Mouse (Mus musculus) c-Kit-positive CD71-negative TER-119-negative erythroid progenitor cells, embryonic 14.5 days (primary cell): ENCODE measurements around the gene Echdc1.

Source experiments
- DNase-seq: peaks from one replicate; pipeline ENCODE4 v3.0.0-alpha.2; 2013; ENCODE audit warnings: low read depth

Gene Echdc1

GRCm38 (mm10) chr10:29313064-29313638 lies at the start of gene Echdc1:
TSS of gene Echdc1 (plus strand) at chr10:29313166.
- DNase-seq = peak; percentile 69

- DNase-seq = no peak
Measured at GRCm38 (mm10) chr10:29281736-29282135, 31.2 kb upstream of the Echdc1 start.

GRCm38 (mm10) chr10:29285757-29286156 lies 27.2 kb upstream of the Echdc1 start:
- DNase-seq = no peak

GRCm38 (mm10) chr10:29302230-29302629 lies 10.7 kb upstream of the Echdc1 start:
- DNase-seq = no peak

- no peak for DNase-seq
Measured at GRCm38 (mm10) chr10:29311480-29312219, 1.3 kb upstream of the Echdc1 start.

GRCm38 (mm10) chr10:29313905-29314304 lies 939 bp downstream of the Echdc1 start:
- DNase-seq = no peak

GRCm38 (mm10) chr10:29324817-29325216 lies 11.9 kb downstream of the Echdc1 start:
- DNase-seq = no peak

GRCm38 (mm10) chr10:29333836-29334235 lies 20.9 kb downstream of the Echdc1 start:
- DNase-seq = no peak

- peak; percentile 70 for DNase-seq
Measured at GRCm38 (mm10) chr10:29338355-29339056, 25.5 kb downstream of the Echdc1 start.

GRCm38 (mm10) chr10:29344232-29344631 lies 31.3 kb downstream of the Echdc1 start:
- DNase-seq = no peak

GRCm38 (mm10) chr10:29346638-29347037 lies 33.7 kb downstream of the Echdc1 start:
- DNase-seq = no peak

GRCm38 (mm10) chr10:29351420-29351819 lies 38.5 kb downstream of the Echdc1 start:
- no peak for DNase-seq

- no peak for DNase-seq
Measured at GRCm38 (mm10) chr10:29352575-29352974, 39.6 kb downstream of the Echdc1 start.

GRCm38 (mm10) chr10:29354183-29354582 lies 41.2 kb downstream of the Echdc1 start:
- DNase-seq = no peak

GRCm38 (mm10) chr10:29361095-29361463 lies 48.1 kb downstream of the Echdc1 start:
- DNase-seq = no peak

- peak; percentile 41 for DNase-seq
Measured at GRCm38 (mm10) chr10:29361464-29362196, 48.7 kb downstream of the Echdc1 start.

GRCm38 (mm10) chr10:29362197-29362900 lies 49.4 kb downstream of the Echdc1 start, which contains the start of gene Rnf146:
TSS of gene Rnf146 (minus strand) at chr10:29362442.
- no peak for DNase-seq

- no peak for DNase-seq
Measured at GRCm38 (mm10) chr10:29374065-29374464, 61.1 kb downstream of the Echdc1 start.

GRCm38 (mm10) chr10:29381558-29381957 lies 68.6 kb downstream of the Echdc1 start:
- no peak for DNase-seq

GRCm38 (mm10) chr10:29394890-29395289 lies 81.9 kb downstream of the Echdc1 start:
- DNase-seq = peak; percentile 2
